Mouse (Mus musculus) intestine, embryonic 16.5 days (tissue): Measurements from ENCODE around the gene Fgfr2. TPM values are rescaled to one million over a fixed set of nuclear protein-coding genes. Genes with fewer than 3 reads are reported as not detected.
A peak's percentile ranks its signal among the peaks of the same experiment; 100 is the strongest.

Source experiments
- ATAC-seq: fragments of 200-750 bp; cut with Nextera tagmentation; 2 replicates; pipeline ENCODE4 v1.8.0; 2017; ENCODE audit warnings: moderate TSS enrichment, moderate library complexity
- H3K27ac ChIP-seq: fragments of 300-500 bp; sonication (generic); 2 replicates; pipeline ENCODE4 v1.5.1; 2014; ENCODE audit warnings: mild to moderate bottlenecking, low read length
- H3K27me3 ChIP-seq: fragments of 300-500 bp; sonication (generic); replicated peaks from 2 replicates; pipeline ENCODE4 v1.6.1; 2014; ENCODE audit warnings: low read length, control low read depth, mixed read lengths; ENCODE audit not compliant: control insufficient read depth, insufficient read depth
- H3K36me3 ChIP-seq: fragments of 300-500 bp; sonication (generic); 2 replicates; pipeline ENCODE4 v1.6.1; 2014; ENCODE audit warnings: low read length, control low read depth; ENCODE audit not compliant: control insufficient read depth, insufficient read depth
- H3K4me1 ChIP-seq: fragments of 300-500 bp; sonication (generic); 2 replicates; pipeline ENCODE4 v1.6.1; 2014; ENCODE audit warnings: low read length, control low read depth, mixed read lengths; ENCODE audit not compliant: control insufficient read depth, insufficient read depth
- H3K4me2 ChIP-seq: fragments of 300-500 bp; sonication (generic); 2 replicates; pipeline ENCODE4 v1.6.1; 2014; ENCODE audit warnings: low read depth, low read length, control low read depth
- H3K4me3 ChIP-seq: fragments of 300-500 bp; sonication (generic); 2 replicates; pipeline ENCODE4 v1.5.1; 2014; ENCODE audit warnings: mild to moderate bottlenecking, low read length
- H3K9ac ChIP-seq: fragments of 300-500 bp; sonication (generic); 2 replicates; pipeline ENCODE4 v1.6.1; 2014; ENCODE audit warnings: low read depth, low read length
- H3K9me3 ChIP-seq: fragments of 300-500 bp; sonication (generic); 2 replicates; pipeline ENCODE4 v1.6.1; 2016; ENCODE audit warnings: low read length, control low read depth; ENCODE audit not compliant: control insufficient read depth
- WGBS: fragments of 180-500 bp; shearing (Covaris S2); extraction: QIAGEN DNeasy Blood & Tissue Kit; methylation state at CpG from one replicate; pipeline ENCODE4 v1.1.7; 2014; 5-methylcytosine and 5-hydroxymethylcytosine counted together
- polyA plus RNA-seq: library from polyadenylated mRNA; unstranded; fragments of >200 nt; fragmentation: Nextera tagmentation; extraction: Ambion mirVana; gene quantifications from 2 replicates; pipeline ENCODE4 v1.2.1, GENCODE M21; 2015

Fgfr2 gene
- polyA plus RNA-seq, 1 experiment from 2014 or later: 47.3 TPM

DNA sequence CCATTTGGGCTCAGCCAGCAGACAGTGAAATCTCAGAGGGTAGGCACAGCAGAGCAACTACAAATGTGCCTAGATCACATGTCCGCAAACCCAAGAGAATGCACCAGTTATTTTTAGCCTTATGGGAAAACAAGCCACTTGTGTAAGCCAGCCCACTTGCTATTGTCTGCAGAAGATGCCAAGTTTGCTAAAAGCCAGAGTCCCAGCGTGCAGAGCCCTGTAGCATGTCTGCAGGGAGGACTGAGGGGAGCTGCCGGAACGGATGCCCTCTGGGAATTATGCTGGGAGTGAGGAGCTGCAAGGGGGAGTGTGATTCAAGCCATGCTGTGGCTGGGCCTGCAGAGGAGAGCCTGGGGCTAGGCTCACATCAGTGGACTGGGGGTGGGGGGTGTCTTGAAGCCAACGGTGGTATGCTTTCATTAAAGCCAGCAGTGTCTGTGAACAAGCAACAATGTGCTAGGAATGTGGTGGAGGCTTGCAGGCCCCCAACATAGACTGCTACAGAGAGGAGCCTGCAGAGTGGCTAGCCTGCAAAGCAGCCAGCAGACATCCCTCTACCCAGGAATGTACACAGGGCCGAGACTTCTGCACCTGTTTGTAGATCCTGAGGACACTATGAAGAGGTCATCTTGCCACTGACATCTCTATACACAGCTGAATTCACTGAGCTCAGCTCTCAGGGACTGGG is 408.8 kb downstream of the Fgfr2 start:
- peak; percentile 16; the same call in 1 of the 2 replicates for ATAC-seq
- Histone ChIP-seq H3K36me3 (peaks cover 4% of the 10 kb centered on the region; the same call in 1 of the 2 replicates), H3K27ac (peak overlapping the region; percentile 86), H3K27me3 (no peaks in the 10 kb centered on the region), H3K9me3 (no peaks in the 10 kb centered on the region), H3K9ac (0 out of 2 replicates have a peak overlapping the region, but pooled peaks have one; percentile 2), H3K4me3 (no peak overlapping the region), H3K4me2 (no peak overlapping the region), H3K4me1 (peaks cover 37% of the 10 kb centered on the region)
- 36% methylated on average over 6 of the region's 6 CpGs for WGBS

DNA sequence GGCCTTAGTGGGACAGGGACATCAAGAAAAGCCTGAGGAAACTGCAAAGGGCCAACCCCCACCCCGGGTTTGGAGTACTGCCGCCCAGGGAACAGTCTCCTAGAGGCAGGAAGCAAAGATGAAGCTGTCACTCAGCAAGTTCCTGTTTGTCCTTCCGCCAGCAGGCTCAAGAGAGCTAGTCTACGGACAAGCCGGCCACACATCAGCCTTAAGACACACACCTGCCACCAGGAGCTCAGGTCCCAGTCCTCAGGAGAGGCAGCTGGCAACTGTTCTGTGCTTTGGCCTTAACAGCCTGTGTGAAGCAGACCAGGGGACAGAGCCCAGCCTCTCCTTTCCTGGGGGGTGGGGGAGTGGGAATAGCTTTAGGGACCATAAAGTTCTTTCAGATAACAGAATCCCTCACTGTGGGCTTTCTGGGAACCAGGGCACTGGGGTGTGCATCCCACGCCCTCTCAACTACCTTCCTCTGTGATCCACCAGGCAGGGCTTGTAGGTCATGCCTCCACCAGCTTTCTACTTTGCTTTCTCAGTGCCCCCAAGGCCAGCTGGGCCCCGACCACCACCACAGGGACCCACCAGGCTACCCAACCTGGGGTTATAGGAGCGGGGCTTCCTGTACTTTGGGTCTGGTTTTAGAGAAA is 409.5 kb downstream of the Fgfr2 start:
- 58% methylated on average over 8 of the region's 8 CpGs for WGBS
- no peak overlapping the region for H3K9ac ChIP-seq
- H3K4me2 ChIP-seq: no peak overlapping the region
- H3K27me3 ChIP-seq: no peaks in the 10 kb centered on the region
- H3K36me3 ChIP-seq: peaks cover 4% of the 10 kb centered on the region; the same call in 1 of the 2 replicates
- no peak overlapping the region for H3K4me3 ChIP-seq
- H3K9me3 ChIP-seq: no peaks in the 10 kb centered on the region
- H3K27ac ChIP-seq: peak overlapping the region; percentile 86
- peaks cover 37% of the 10 kb centered on the region for H3K4me1 ChIP-seq
- ATAC-seq: no peak

DNA sequence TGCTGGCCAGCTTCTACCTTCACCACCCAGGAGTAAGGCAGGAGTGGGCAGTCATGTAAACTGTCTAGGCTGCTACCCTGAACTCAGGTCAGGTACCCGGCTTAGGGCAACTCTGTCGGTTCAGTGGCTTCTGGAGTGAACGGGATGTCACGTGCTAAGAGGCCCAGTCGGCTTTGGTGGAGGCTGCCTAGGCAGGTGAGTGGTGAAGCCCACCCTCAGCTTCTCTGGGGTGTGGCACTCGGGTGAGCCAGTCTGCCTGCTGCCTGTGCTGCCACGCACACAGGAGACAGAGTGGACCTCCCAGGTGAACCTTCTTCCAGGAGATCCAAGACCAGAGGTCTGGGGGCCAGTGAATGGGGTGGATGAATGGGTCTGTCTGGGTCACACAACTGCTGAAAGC is 410.2 kb downstream of the Fgfr2 start:
- Histone ChIP-seq H3K27me3 (no peaks in the 10 kb centered on the region), H3K9me3 (no peaks in the 10 kb centered on the region), H3K9ac (0 out of 2 replicates have a peak overlapping the region, but pooled peaks have one; percentile 16), H3K4me2 (no peak overlapping the region), H3K27ac (peak overlapping the region; percentile 86), H3K36me3 (peaks cover 4% of the 10 kb centered on the region; the same call in 1 of the 2 replicates), H3K4me1 (peaks cover 37% of the 10 kb centered on the region), H3K4me3 (no peak overlapping the region)
- ATAC-seq: no peak
- WGBS: 78% methylated on average over 7 of the region's 7 CpGs

DNA sequence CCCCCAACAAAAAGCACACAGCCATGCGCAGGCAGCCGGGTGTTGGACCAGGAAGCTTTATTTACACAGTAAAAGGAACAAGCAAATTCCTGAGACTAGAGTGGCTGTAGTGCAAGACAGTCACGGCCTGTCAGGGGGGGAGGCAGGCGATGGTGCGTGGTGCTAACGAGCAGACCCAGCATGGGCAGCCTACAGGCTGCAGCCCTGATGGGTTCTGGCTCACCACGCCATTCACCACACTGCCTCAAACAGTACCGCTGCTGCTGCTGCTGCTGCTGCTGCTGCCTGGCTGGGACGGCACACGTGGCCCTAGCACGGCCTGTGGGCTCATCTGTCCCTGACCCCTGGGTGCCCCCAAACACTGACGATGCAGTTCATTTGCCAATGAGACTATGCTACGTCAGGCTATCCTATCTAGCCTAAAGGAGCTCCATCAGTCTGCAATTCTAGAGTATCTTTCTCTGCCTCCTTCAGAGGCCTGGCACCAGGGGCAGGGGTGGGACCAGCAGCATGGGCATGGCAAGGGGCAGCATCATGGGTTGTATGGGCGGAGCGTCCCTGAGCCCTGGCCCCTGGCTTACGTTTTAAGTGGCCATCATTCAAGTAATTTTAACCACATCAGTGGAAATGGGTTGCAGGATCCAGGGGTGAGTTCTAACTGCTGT is 411.0 kb downstream of the Fgfr2 start:
- Histone ChIP-seq H3K4me1 (peaks cover 37% of the 10 kb centered on the region), H3K36me3 (peaks cover 4% of the 10 kb centered on the region; the same call in 1 of the 2 replicates), H3K27ac (peak overlapping the region; percentile 54), H3K9me3 (no peaks in the 10 kb centered on the region), H3K27me3 (no peaks in the 10 kb centered on the region), H3K9ac (peak overlapping the region; percentile 53), H3K4me3 (no peak overlapping the region), H3K4me2 (no peak overlapping the region)
- peak; percentile 55 for ATAC-seq
- WGBS: 25% methylated on average over 16 of the region's 16 CpGs

DNA sequence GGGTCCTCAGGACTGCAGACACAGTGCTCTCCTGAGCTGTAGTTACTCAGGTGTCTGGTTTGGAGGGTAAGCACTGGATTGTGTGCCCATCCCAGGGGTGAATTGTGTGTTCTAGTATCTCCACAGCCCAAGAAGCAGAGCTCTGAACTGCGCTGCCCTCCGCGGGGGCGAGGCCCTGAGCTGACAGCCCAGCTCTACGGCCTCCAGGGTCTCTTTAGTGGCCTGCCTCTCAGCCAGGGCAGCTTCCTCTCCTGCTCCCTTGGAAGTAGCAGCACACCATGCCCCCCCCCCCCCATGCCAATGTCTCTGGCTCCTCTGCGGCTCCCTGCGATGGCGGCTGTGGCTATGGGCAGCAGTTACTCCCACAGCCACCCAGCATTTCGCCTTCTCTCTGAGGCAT is 411.6 kb downstream of the Fgfr2 start:
- Histone ChIP-seq H3K4me1 (peaks cover 37% of the 10 kb centered on the region), H3K36me3 (peaks cover 4% of the 10 kb centered on the region; the same call in 1 of the 2 replicates), H3K27ac (peak overlapping the region; percentile 54), H3K27me3 (no peaks in the 10 kb centered on the region), H3K9me3 (no peaks in the 10 kb centered on the region), H3K4me3 (no peak overlapping the region), H3K4me2 (no peak overlapping the region), H3K9ac (peak overlapping the region; percentile 53)
- WGBS: 59% methylated on average over 9 of the region's 9 CpGs
- ATAC-seq: no peak

DNA sequence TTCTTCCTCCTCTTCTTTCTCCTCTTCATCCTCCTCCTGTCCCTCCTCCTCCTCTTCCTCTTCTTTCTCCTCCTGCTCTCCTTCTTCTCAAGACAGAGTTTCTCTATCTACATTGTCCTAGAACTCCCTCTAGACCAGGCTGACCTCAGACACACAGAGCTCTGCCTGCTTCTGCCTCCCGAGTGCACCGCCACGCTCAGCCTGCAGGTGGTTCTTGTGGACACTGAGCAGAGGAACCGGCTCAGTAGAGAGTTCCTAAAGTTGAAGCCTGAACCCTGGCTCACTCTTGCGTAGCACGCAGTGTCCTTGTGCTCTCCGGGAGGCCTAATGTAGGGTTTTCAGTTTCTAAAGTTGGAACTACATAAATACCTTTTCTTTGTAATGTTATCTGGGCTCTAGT is 418.0 kb downstream of the Fgfr2 start:
- H3K9me3 ChIP-seq: no peaks in the 10 kb centered on the region
- H3K27me3 ChIP-seq: no peaks in the 10 kb centered on the region
- no peak overlapping the region for H3K4me3 ChIP-seq
- no peak for ATAC-seq
- H3K4me2 ChIP-seq: no peak overlapping the region
- H3K9ac ChIP-seq: no peak overlapping the region
- 87% methylated on average over 7 of the region's 7 CpGs for WGBS
- H3K4me1 ChIP-seq: no peaks in the 10 kb centered on the region
- H3K27ac ChIP-seq: no peak overlapping the region
- H3K36me3 ChIP-seq: no peaks in the 10 kb centered on the region

DNA sequence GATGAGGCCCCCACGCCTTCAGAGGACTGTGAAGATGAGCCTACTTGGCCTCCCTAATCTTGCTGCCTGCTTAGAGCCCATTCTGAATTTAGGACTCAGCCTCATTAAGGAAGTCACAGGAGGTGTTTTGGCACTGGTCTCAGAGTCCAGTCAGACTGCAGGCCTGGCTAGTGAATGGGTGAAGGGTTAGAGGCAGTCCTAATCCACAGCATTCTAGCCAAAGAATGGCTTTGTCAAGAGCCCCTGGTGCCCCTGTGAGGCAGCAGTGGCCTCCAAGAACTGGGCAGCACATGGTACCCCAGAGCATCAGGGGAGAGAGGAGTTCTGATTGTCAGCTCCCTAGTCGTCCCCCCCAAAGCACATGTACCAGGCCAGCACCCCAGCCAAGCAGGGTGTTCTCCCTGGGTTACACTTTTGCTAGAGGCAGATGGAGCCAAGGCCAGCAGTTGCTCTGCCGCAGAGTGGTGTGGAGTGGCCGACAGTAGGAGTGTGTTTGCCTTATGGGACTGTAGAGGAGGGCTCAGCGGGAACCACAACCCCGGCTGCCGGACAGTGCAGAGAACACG is 418.8 kb downstream of the Fgfr2 start:
- Histone ChIP-seq H3K9ac (no peak overlapping the region), H3K4me2 (no peak overlapping the region), H3K4me1 (no peaks in the 10 kb centered on the region), H3K4me3 (no peak overlapping the region), H3K27me3 (no peaks in the 10 kb centered on the region), H3K27ac (no peak overlapping the region), H3K36me3 (no peaks in the 10 kb centered on the region), H3K9me3 (no peaks in the 10 kb centered on the region)
- WGBS: 88% methylated on average over 8 of the region's 8 CpGs
- ATAC-seq: no peak

DNA sequence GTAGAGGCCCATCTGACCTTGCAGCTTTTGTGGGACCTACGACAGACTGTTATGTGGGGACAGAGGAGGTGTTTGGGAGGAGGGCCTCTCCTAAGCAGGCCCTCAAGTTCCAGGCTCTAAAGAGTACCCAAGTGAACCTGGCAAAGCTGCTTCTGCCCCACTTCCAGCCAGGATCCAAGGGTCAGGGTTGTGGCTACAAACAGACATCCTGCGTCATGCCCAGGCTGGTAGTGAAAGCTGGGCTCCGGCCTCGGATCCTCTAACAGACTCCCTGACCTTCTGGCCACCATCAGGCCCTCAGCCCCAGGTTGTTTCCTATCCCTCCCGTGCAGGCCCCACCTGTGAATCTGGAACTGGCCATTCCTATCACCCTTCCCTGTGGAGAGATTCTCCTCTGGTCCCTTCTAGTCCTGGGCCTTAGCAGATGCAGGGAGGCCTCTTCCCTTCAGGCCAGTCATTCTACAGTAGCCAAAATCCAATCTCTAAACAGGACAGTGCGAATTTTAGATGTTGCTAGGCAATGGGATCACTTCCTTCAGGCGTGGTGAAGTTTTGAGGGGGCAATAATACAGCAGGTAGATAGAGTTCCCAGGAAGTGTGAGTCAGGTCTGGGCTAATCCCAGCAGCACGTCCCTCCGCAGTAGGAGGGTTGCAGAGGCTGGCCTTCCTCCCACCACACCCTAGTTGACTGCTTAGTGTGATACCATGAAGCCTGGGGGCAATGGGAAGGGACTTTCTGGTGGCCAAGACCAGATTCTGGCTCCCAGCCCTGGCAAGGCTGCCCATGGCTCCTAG is 419.4 kb downstream of the Fgfr2 start:
- Histone ChIP-seq H3K4me2 (no peak overlapping the region), H3K27me3 (no peaks in the 10 kb centered on the region), H3K9me3 (no peaks in the 10 kb centered on the region), H3K9ac (no peak overlapping the region), H3K4me1 (peaks cover 5% of the 10 kb centered on the region; the same call in 1 of the 2 replicates), H3K27ac (no peak overlapping the region), H3K36me3 (no peaks in the 10 kb centered on the region), H3K4me3 (no peak overlapping the region)
- ATAC-seq: no peak; the same call in 1 of the 2 replicates
- WGBS: 74% methylated on average over 9 of the region's 9 CpGs
